Mouse (Mus musculus): Measurements from ENCODE around the gene Pnck. TPM values are rescaled to one million over a fixed set of nuclear protein-coding genes. Genes with fewer than 3 reads are reported as not detected.

Gene Pnck
- polyA plus RNA-seq, 1 experiment = 3.2 TPM

GRCm38 (mm10) chrX:73663143-73663542 is 3.2 kb upstream of the Pnck start:
- no peak for DNase-seq (ENCODE audit: low read depth in 1 of 2, low spot score in 2 of 2)
- Histone ChIP-seq H3K4me1 (ENCODE audit: control insufficient read depth, insufficient read depth, insufficient read length) (peaks cover 3% of the 10 kb centered on the region), H3K4me3 (ENCODE audit: extremely low read depth, insufficient read depth, insufficient read length) (no peak overlapping the region), H3K27ac (ENCODE audit: insufficient read depth, low read length) (no peak overlapping the region), H3K27me3 (ENCODE audit: control insufficient read depth, insufficient read depth, low read length) (no peaks in the 10 kb centered on the region), H3K36me3 (ENCODE audit: control insufficient read depth, insufficient read depth, low read length) (no peaks in the 10 kb centered on the region)
- TF ChIP-seq CTCF (IDR thresholded peaks at IDR 0.05; ENCODE audit: extremely low read depth, insufficient read depth, insufficient read length, insufficient replicate concordance) (no peak), POLR2A (IDR thresholded peaks at IDR 0.05; ENCODE audit: low read depth, low read length) (no peak)

GRCm38 (mm10) chrX:73660284-73660665 is 358 bp upstream of the Pnck start:
- no peak for DNase-seq (ENCODE audit: low read depth in 1 of 2, low spot score in 2 of 2)
- Histone ChIP-seq H3K4me1 (ENCODE audit: control insufficient read depth, insufficient read depth, insufficient read length) (peaks cover 3% of the 10 kb centered on the region), H3K27me3 (ENCODE audit: control insufficient read depth, insufficient read depth, low read length) (no peaks in the 10 kb centered on the region), H3K36me3 (ENCODE audit: control insufficient read depth, insufficient read depth, low read length) (no peaks in the 10 kb centered on the region), H3K27ac (ENCODE audit: insufficient read depth, low read length) (no peak overlapping the region), H3K4me3 (ENCODE audit: extremely low read depth, insufficient read depth, insufficient read length) (peak overlapping the region; percentile 18; the same call in 1 of the 2 replicates)
- TF ChIP-seq CTCF (IDR thresholded peaks at IDR 0.05; ENCODE audit: extremely low read depth, insufficient read depth, insufficient read length, insufficient replicate concordance) (no peak), POLR2A (IDR thresholded peaks at IDR 0.05; ENCODE audit: low read depth, low read length) (no peak)
- WGBS = 87% methylated on average over 3 of the region's 3 CpGs

DNA sequence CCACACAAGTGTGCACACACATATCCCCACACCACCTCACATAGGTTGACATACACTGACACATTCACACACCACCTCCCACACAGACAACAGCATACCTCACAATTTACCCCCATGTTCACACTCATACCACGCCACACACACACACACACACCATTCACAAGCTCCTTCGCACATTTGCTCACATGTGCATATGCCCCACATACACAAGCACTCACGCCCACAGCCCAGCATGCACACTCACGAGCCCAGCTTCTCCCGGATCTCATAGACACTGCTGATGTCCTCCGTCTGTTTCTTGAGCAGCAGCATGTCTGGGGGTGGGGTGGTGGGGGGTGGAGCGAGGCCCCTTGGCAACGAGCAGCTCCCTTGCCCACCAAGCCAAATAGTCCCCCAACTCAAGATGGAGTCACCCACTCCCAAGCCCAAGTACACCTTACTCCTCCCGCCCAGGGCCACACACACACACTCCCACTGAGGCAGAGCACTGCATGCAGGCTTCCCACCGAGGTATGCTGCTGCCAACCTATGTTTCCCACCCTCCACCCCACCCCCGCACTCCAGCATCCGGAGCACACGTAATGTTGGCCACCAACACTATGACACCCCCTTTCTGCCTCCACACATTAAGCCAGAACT is 862 bp downstream of the Pnck start:
- Histone ChIP-seq H3K4me3 (ENCODE audit: extremely low read depth, insufficient read depth, insufficient read length) (no peak overlapping the region; the same call in 1 of the 2 replicates), H3K36me3 (ENCODE audit: control insufficient read depth, insufficient read depth, low read length) (no peaks in the 10 kb centered on the region), H3K27me3 (ENCODE audit: control insufficient read depth, insufficient read depth, low read length) (no peaks in the 10 kb centered on the region), H3K27ac (ENCODE audit: insufficient read depth, low read length) (no peak overlapping the region), H3K4me1 (ENCODE audit: control insufficient read depth, insufficient read depth, insufficient read length) (peaks cover 3% of the 10 kb centered on the region)
- DNase-seq (ENCODE audit: low read depth in 1 of 2, low spot score in 2 of 2) = no peak
- TF ChIP-seq POLR2A (IDR thresholded peaks at IDR 0.05; ENCODE audit: low read depth, low read length) (no peak), CTCF (IDR thresholded peaks at IDR 0.05; ENCODE audit: extremely low read depth, insufficient read depth, insufficient read length, insufficient replicate concordance) (no peak)
- 69% methylated on average over 13 of the region's 13 CpGs for WGBS

- Histone ChIP-seq H3K4me1 (ENCODE audit: control insufficient read depth, insufficient read depth, insufficient read length) (peaks cover 3% of the 10 kb centered on the region), H3K27ac (ENCODE audit: insufficient read depth, low read length) (no peak overlapping the region), H3K27me3 (ENCODE audit: control insufficient read depth, insufficient read depth, low read length) (no peaks in the 10 kb centered on the region), H3K4me3 (ENCODE audit: extremely low read depth, insufficient read depth, insufficient read length) (no peak overlapping the region), H3K36me3 (ENCODE audit: control insufficient read depth, insufficient read depth, low read length) (no peaks in the 10 kb centered on the region)
- no peak for DNase-seq (ENCODE audit: low read depth in 1 of 2, low spot score in 2 of 2)
- 35% methylated on average over 7 of the region's 7 CpGs for WGBS
- TF ChIP-seq CTCF (IDR thresholded peaks at IDR 0.05; ENCODE audit: extremely low read depth, insufficient read depth, insufficient read length, insufficient replicate concordance) (no peak), POLR2A (IDR thresholded peaks at IDR 0.05; ENCODE audit: low read depth, low read length) (no peak)
Measured at GRCm38 (mm10) chrX:73658391-73658790, 1.5 kb downstream of the Pnck start.

DNA sequence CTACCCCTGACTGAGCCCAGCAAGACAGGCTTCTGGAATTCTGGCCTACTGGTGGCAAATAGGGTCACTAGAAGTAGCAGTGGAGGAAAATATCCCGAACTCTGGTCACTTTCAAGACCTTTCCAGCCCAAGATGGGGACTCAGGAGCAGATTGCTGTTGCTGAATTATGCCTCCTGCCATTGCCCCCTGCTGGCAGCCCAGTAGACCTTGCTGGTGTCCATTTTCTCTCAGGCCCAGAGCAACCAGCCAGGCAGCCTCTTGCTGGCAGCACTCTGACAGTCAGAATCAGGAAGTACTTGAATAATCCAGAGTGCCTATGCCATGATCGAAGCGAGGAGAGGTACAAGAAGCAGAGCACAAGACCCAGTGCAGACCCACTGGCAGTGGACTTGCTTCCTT is 4.4 kb downstream of the Pnck start:
- Histone ChIP-seq H3K4me1 (ENCODE audit: control insufficient read depth, insufficient read depth, insufficient read length) (peaks cover 3% of the 10 kb centered on the region), H3K27ac (ENCODE audit: insufficient read depth, low read length) (no peak overlapping the region), H3K27me3 (ENCODE audit: control insufficient read depth, insufficient read depth, low read length) (no peaks in the 10 kb centered on the region), H3K4me3 (ENCODE audit: extremely low read depth, insufficient read depth, insufficient read length) (no peak overlapping the region), H3K36me3 (ENCODE audit: control insufficient read depth, insufficient read depth, low read length) (no peaks in the 10 kb centered on the region)
- DNase-seq (ENCODE audit: low read depth in 1 of 2, low spot score in 2 of 2) = peak in 1 of 2 experiments; percentile 15
- TF ChIP-seq POLR2A (IDR thresholded peaks at IDR 0.05; ENCODE audit: low read depth, low read length) (no peak), CTCF (IDR thresholded peaks at IDR 0.05; ENCODE audit: extremely low read depth, insufficient read depth, insufficient read length, insufficient replicate concordance) (peak; percentile 23; the same call in 1 of the 2 replicates)
- 41% methylated on average over 3 of the region's 3 CpGs for WGBS

- 23% methylated on average over 6 of the region's 6 CpGs for WGBS
- H3K4me1 ChIP-seq (ENCODE audit: control insufficient read depth, insufficient read depth, insufficient read length) = no peaks in the 10 kb centered on the region
- no peak overlapping the region for H3K27ac ChIP-seq (ENCODE audit: insufficient read depth, low read length)
- peak; percentile 82 for TF ChIP-seq CTCF (IDR thresholded peaks at IDR 0.05; ENCODE audit: extremely low read depth, insufficient read depth, insufficient read length, insufficient replicate concordance)
- TF ChIP-seq POLR2A (IDR thresholded peaks at IDR 0.05; ENCODE audit: low read depth, low read length) = no peak
- H3K27me3 ChIP-seq (ENCODE audit: control insufficient read depth, insufficient read depth, low read length) = no peaks in the 10 kb centered on the region
- DNase-seq (ENCODE audit: low read depth in 1 of 2, low spot score in 2 of 2) = peak; percentile 21 to 67
- no peak overlapping the region for H3K4me3 ChIP-seq (ENCODE audit: extremely low read depth, insufficient read depth, insufficient read length)
- no peaks in the 10 kb centered on the region for H3K36me3 ChIP-seq (ENCODE audit: control insufficient read depth, insufficient read depth, low read length)
Measured at GRCm38 (mm10) chrX:73654177-73654576, 5.7 kb downstream of the Pnck start.

GRCm38 (mm10) chrX:73653392-73653791 is 6.5 kb downstream of the Pnck start:
- Histone ChIP-seq H3K4me1 (ENCODE audit: control insufficient read depth, insufficient read depth, insufficient read length) (no peaks in the 10 kb centered on the region), H3K36me3 (ENCODE audit: control insufficient read depth, insufficient read depth, low read length) (no peaks in the 10 kb centered on the region), H3K4me3 (ENCODE audit: extremely low read depth, insufficient read depth, insufficient read length) (no peak overlapping the region), H3K27me3 (ENCODE audit: control insufficient read depth, insufficient read depth, low read length) (no peaks in the 10 kb centered on the region), H3K27ac (ENCODE audit: insufficient read depth, low read length) (no peak overlapping the region)
- DNase-seq (ENCODE audit: low read depth in 1 of 2, low spot score in 2 of 2) = no peak
- WGBS = 87% methylated on average over 6 of the region's 6 CpGs
- no peak for TF ChIP-seq CTCF (IDR thresholded peaks at IDR 0.05; ENCODE audit: extremely low read depth, insufficient read depth, insufficient read length, insufficient replicate concordance)
- TF ChIP-seq POLR2A (IDR thresholded peaks at IDR 0.05; ENCODE audit: low read depth, low read length) = no peak
